Mouse (Mus musculus) G1E (cell line): ENCODE results near the gene Ogdhl.

Experiments used
- CTCF ChIP-seq: IDR thresholded peaks from 2 replicates; pipeline ENCODE4 v1.5.1; 2012; ENCODE audit warnings: low read depth, low read length, inconsistent platforms, mixed read lengths
- GATA1 ChIP-seq: IDR thresholded peaks from 2 replicates; pipeline ENCODE4 v1.6.1; 2012; ENCODE audit warnings: borderline replicate concordance, low read length, inconsistent platforms, mixed read lengths
- GATA2 ChIP-seq: IDR thresholded peaks from 2 replicates; pipeline ENCODE4 v1.6.1; 2012; ENCODE audit warnings: low read depth, low read length, inconsistent platforms, borderline replicate concordance
- POLR2AphosphoS5 ChIP-seq: IDR thresholded peaks from 2 replicates; pipeline ENCODE4 v1.6.1; 2012; ENCODE audit warnings: low read depth, low read length, inconsistent platforms; ENCODE audit not compliant: insufficient replicate concordance
- TAL1 ChIP-seq: conservative IDR thresholded peaks from 2 replicates; pipeline ENCODE4 v1.6.1; 2012; ENCODE audit warnings: low read depth, low read length, inconsistent platforms, mixed read lengths

- no peak for TF ChIP-seq CTCF
- no peak for TF ChIP-seq GATA1
- TF ChIP-seq TAL1 = no peak
- no peak for TF ChIP-seq POLR2AphosphoS5
- no peak for TF ChIP-seq GATA2
Measured at GRCm38 (mm10) chr14:32332515-32333445, 11.0 kb downstream of the Ogdhl start.
